Mouse (Mus musculus): ENCODE data around the gene Wfdc16. TPM values are rescaled to one million over a fixed set of nuclear protein-coding genes. Genes with fewer than 3 reads are reported as not detected.

Gene Wfdc16
- polyA plus RNA-seq, 1 experiment from 2014 or later = 0.17 TPM

- ATAC-seq (replicated peaks; ENCODE audit: low FRiP score, low read depth) = no peak
- no peak within 1 kb of the TSS for H3K4me3 ChIP-seq (replicated peaks; ENCODE audit: low read depth, low read length)
- no peaks in the 10 kb centered on the region for H3K4me1 ChIP-seq (replicated peaks; ENCODE audit: insufficient read depth, low read length)
- H3K9me3 ChIP-seq (replicated peaks; ENCODE audit: low read length) = no peaks in the 10 kb centered on the region
- WGBS = 58% methylated on average over 7 of the region's 7 CpGs
- H3K27me3 ChIP-seq (ENCODE audit: insufficient read depth, low read length) = no peaks in the 10 kb centered on the region
- no peaks in the 10 kb centered on the region for H3K36me3 ChIP-seq (ENCODE audit: insufficient read depth, low read length)
- no peak within 1 kb of the TSS for H3K4me2 ChIP-seq (ENCODE audit: low read length)
- no peak within 1 kb of the TSS for H3K27ac ChIP-seq
- no peak within 1 kb of the TSS for H3K9ac ChIP-seq (ENCODE audit: low read depth, low read length)
- no peak for TF ChIP-seq CTCF (IDR thresholded peaks at IDR 0.05; ENCODE audit: low read depth)
- no peak for DNase-seq (ENCODE audit: low spot score)
Measured at GRCm38 (mm10) chr2:164673987-164674386, 35.4 kb upstream of the Wfdc16 start, which contains the start of gene Wfdc11. Gene Wfdc11, minus strand, starts transcription at chr2:164674087.

- Histone ChIP-seq H3K4me3 (replicated peaks; ENCODE audit: low read depth, low read length) (no peak overlapping the region), H3K36me3 (ENCODE audit: insufficient read depth, low read length) (no peaks in the 10 kb centered on the region), H3K4me1 (replicated peaks; ENCODE audit: insufficient read depth, low read length) (no peaks in the 10 kb centered on the region), H3K4me2 (ENCODE audit: low read length) (no peak overlapping the region), H3K27ac (no peak overlapping the region), H3K27me3 (ENCODE audit: insufficient read depth, low read length) (no peaks in the 10 kb centered on the region), H3K9ac (ENCODE audit: low read depth, low read length) (no peak overlapping the region), H3K9me3 (replicated peaks; ENCODE audit: low read length) (no peaks in the 10 kb centered on the region)
- no peak for ATAC-seq (replicated peaks; ENCODE audit: low FRiP score, low read depth)
- DNase-seq (ENCODE audit: low spot score) = no peak
- WGBS = 15% methylated on average over 1 of the region's 1 CpGs
- no peak for TF ChIP-seq CTCF (IDR thresholded peaks at IDR 0.05; ENCODE audit: low read depth)
Measured at GRCm38 (mm10) chr2:164670938-164671337, 32.3 kb upstream of the Wfdc16 start.

GRCm38 (mm10) chr2:164670261-164670660 lies 31.7 kb upstream of the Wfdc16 start:
- DNase-seq (ENCODE audit: low spot score) = no peak
- WGBS = 73% methylated on average over 5 of the region's 5 CpGs
- Histone ChIP-seq H3K9ac (ENCODE audit: low read depth, low read length) (no peak overlapping the region), H3K27me3 (ENCODE audit: insufficient read depth, low read length) (no peaks in the 10 kb centered on the region), H3K27ac (no peak overlapping the region), H3K4me1 (replicated peaks; ENCODE audit: insufficient read depth, low read length) (no peaks in the 10 kb centered on the region), H3K9me3 (replicated peaks; ENCODE audit: low read length) (no peaks in the 10 kb centered on the region), H3K36me3 (ENCODE audit: insufficient read depth, low read length) (no peaks in the 10 kb centered on the region), H3K4me3 (replicated peaks; ENCODE audit: low read depth, low read length) (no peak overlapping the region), H3K4me2 (ENCODE audit: low read length) (no peak overlapping the region)
- TF ChIP-seq CTCF (IDR thresholded peaks at IDR 0.05; ENCODE audit: low read depth) = no peak
- no peak for ATAC-seq (replicated peaks; ENCODE audit: low FRiP score, low read depth)

GRCm38 (mm10) chr2:164664851-164665250 lies 26.3 kb upstream of the Wfdc16 start:
- no peaks in the 10 kb centered on the region for H3K4me1 ChIP-seq (replicated peaks; ENCODE audit: insufficient read depth, low read length)
- no peak for ATAC-seq (replicated peaks; ENCODE audit: low FRiP score, low read depth)
- H3K9me3 ChIP-seq (replicated peaks; ENCODE audit: low read length) = no peaks in the 10 kb centered on the region
- H3K36me3 ChIP-seq (ENCODE audit: insufficient read depth, low read length) = no peaks in the 10 kb centered on the region
- no peak for TF ChIP-seq CTCF (IDR thresholded peaks at IDR 0.05; ENCODE audit: low read depth)
- H3K27ac ChIP-seq = no peak overlapping the region
- WGBS = 85% methylated on average over 7 of the region's 7 CpGs
- no peaks in the 10 kb centered on the region for H3K27me3 ChIP-seq (ENCODE audit: insufficient read depth, low read length)
- H3K9ac ChIP-seq (ENCODE audit: low read depth, low read length) = no peak overlapping the region
- H3K4me2 ChIP-seq (ENCODE audit: low read length) = no peak overlapping the region
- no peak for DNase-seq (ENCODE audit: low spot score)
- no peak overlapping the region for H3K4me3 ChIP-seq (replicated peaks; ENCODE audit: low read depth, low read length)

GRCm38 (mm10) chr2:164656483-164656882 lies 17.9 kb upstream of the Wfdc16 start, which contains the start of gene Wfdc9:
Gene Wfdc9, minus strand, starts transcription at chr2:164656583.
- WGBS = 85% methylated on average over 9 of the region's 9 CpGs

GRCm38 (mm10) chr2:164655858-164656257 lies 17.3 kb upstream of the Wfdc16 start, which contains the start of gene Wfdc10:
Gene Wfdc10, plus strand, starts transcription at chr2:164656046.
- no peaks in the 10 kb centered on the region for H3K36me3 ChIP-seq (ENCODE audit: insufficient read depth, low read length)
- H3K9ac ChIP-seq (ENCODE audit: low read depth, low read length) = no peak within 1 kb of the TSS
- whole genome bisulfite sequencing = 20% methylated on average over 11 of the region's 11 CpGs
- H3K4me3 ChIP-seq (replicated peaks; ENCODE audit: low read depth, low read length) = no peak within 1 kb of the TSS
- TF ChIP-seq CTCF (IDR thresholded peaks at IDR 0.05; ENCODE audit: low read depth) = peak; percentile 80
- DNase-seq (ENCODE audit: low spot score) (peak; percentile 57), ATAC-seq (replicated peaks; ENCODE audit: low FRiP score, low read depth) (no peak)
- H3K9me3 ChIP-seq (replicated peaks; ENCODE audit: low read length) = no peaks in the 10 kb centered on the region
- no peak within 1 kb of the TSS for H3K27ac ChIP-seq
- H3K27me3 ChIP-seq (ENCODE audit: insufficient read depth, low read length) = no peaks in the 10 kb centered on the region
- no peaks in the 10 kb centered on the region for H3K4me1 ChIP-seq (replicated peaks; ENCODE audit: insufficient read depth, low read length)
- no peak within 1 kb of the TSS for H3K4me2 ChIP-seq (ENCODE audit: low read length)

More at GRCm38 (mm10) chr2:164656483-164656882, 17.9 kb upstream of the Wfdc16 start, which contains the start of gene Wfdc9:
- no peaks in the 10 kb centered on the region for H3K9me3 ChIP-seq (replicated peaks; ENCODE audit: low read length)
- no peaks in the 10 kb centered on the region for H3K27me3 ChIP-seq (ENCODE audit: insufficient read depth, low read length)
- DNase-seq (ENCODE audit: low spot score) = no peak
- no peak for ATAC-seq (replicated peaks; ENCODE audit: low FRiP score, low read depth)
- H3K9ac ChIP-seq (ENCODE audit: low read depth, low read length) = no peak within 1 kb of the TSS
- H3K4me2 ChIP-seq (ENCODE audit: low read length) = no peak within 1 kb of the TSS
- H3K4me1 ChIP-seq (replicated peaks; ENCODE audit: insufficient read depth, low read length) = no peaks in the 10 kb centered on the region
- no peak for TF ChIP-seq CTCF (IDR thresholded peaks at IDR 0.05; ENCODE audit: low read depth)
- no peak within 1 kb of the TSS for H3K27ac ChIP-seq
- H3K4me3 ChIP-seq (replicated peaks; ENCODE audit: low read depth, low read length) = no peak within 1 kb of the TSS
- no peaks in the 10 kb centered on the region for H3K36me3 ChIP-seq (ENCODE audit: insufficient read depth, low read length)
